Mouse (Mus musculus): ENCODE data around the gene 9530053A07Rik. TPM values are rescaled to one million over a fixed set of nuclear protein-coding genes. Genes with fewer than 3 reads are reported as not detected.
"Not testable (repeated sequence)": the region's sequence is repeated elsewhere in the genome, so short reads cannot be mapped to it uniquely, and the experiment has no call there.

9530053A07Rik gene
- polyA plus RNA-seq, 1 experiment from 2014 or later = 0.05 TPM

DNA sequence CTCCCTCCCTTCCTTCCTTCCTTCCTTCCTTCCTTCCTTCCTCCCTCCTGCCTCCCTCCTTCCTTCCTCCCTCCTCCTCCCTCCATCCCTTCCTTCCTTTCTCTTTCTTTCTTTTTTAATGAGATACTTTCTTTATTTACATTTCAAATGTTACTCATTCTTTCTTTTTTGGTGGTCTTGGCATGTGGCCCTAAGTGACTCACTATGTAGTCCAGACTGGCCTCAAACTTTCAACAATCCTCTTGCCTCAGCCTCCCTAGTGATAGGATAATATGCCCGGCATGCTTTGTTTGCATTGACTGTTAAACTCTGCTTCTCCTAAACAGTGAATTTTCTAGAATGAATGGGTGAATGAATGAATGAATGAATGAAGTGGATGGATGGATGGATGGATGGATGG lies 20.6 kb downstream of the 9530053A07Rik start:
- Histone ChIP-seq H3K4me3 (replicated peaks) (no peak overlapping the region), H3K9ac (replicated peaks) (no peak overlapping the region), H3K4me1 (replicated peaks) (0 out of 2 replicates have a peak, but pooled peaks cover 4% of the 10 kb centered on the region), H3K9me3 (no peaks in the 10 kb centered on the region), H3K36me3 (no peaks in the 10 kb centered on the region), H3K27me3 (peaks cover 3% of the 10 kb centered on the region; the same call in 1 of the 2 replicates), H3K4me2 (replicated peaks) (no peak overlapping the region), H3K27ac (no peak overlapping the region)
- WGBS = 92% methylated on average over 1 of the region's 1 CpGs
- ATAC-seq = no peak

DNA sequence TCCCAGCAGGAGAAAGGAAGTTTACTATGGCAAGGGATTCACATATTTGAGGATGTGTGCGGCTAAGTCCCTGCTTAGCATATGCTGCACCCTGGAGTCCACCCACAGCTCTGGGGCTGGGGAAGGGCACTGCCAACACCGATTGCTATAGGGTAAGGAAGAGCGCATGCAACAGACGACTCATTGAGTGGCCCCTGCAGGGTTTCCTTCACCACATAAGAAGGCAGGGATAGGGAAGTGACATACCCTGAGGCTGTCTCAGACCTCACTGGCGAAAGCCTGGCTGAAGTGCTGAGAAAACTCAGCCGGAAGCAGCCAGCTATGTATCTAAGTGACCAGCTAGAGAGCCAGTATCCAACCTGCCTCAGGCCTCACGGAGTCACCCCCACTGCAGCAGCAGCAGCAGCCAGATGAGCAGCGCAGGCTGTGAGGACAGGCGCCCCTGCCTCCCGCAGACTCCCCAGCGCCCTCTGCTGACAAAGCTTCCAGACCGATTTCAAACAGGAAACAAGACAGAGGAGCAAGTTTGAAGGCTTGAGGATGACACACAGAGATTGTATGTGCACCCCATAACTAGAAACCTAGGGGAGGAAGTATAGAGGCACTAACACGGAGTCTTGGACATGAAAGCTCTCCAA lies 22.4 kb downstream of the 9530053A07Rik start:
- peak; percentile 34; the same call in 1 of the 2 replicates for ATAC-seq
- Histone ChIP-seq H3K27ac (no peak overlapping the region), H3K36me3 (no peaks in the 10 kb centered on the region), H3K4me2 (replicated peaks) (no peak overlapping the region), H3K4me3 (replicated peaks) (no peak overlapping the region), H3K4me1 (replicated peaks) (0 out of 2 replicates have a peak, but pooled peaks cover 4% of the 10 kb centered on the region), H3K9ac (replicated peaks) (peak overlapping the region; percentile 32), H3K9me3 (no peaks in the 10 kb centered on the region), H3K27me3 (peaks cover 3% of the 10 kb centered on the region)
- WGBS = 20% methylated on average over 13 of the region's 13 CpGs

DNA sequence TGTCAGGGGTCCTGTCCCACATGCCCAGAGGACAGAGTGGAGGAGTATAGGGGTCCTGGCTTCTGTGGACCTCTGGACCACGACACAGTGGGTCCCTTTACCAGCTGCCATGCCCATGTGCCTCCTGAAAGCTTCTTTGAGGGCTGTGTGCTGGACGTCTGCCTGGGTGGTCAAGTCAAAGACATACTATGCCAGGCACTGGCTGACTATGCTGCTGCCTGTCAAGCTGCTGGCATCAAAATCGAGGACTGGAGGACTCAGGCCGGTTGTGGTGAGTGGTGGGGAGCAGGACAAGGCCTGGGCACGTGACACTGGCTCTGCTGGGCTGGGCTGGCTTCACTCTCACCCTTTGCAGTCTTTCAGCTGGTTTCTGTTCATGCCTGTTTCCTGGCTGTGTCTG lies 24.3 kb downstream of the 9530053A07Rik start:
- H3K36me3 ChIP-seq; H3K27me3 ChIP-seq; H3K9ac ChIP-seq (replicated peaks); H3K4me3 ChIP-seq (replicated peaks); H3K4me1 ChIP-seq (replicated peaks); H3K27ac ChIP-seq; H3K9me3 ChIP-seq; ATAC-seq; H3K4me2 ChIP-seq (replicated peaks): not testable (repeated sequence)
- WGBS = 50% methylated on average over 5 of the region's 5 CpGs

DNA sequence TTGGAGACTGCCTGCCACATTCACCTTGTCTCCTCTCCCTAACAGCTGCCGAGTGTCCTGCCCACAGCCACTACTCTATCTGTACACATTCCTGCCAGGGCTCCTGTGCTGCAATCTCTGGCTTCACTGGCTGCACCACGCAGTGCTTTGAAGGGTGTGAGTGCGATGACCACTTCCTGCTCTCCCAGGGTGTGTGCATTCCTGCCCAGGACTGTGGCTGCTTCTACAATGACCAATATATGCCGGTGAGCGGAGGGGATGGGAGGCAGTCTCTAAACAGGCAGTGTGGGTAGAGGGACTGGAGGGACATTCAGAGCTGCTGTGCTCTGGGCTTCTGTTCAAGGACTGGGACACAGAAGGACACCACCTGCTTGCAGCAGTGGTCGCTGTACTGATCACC lies 30.0 kb downstream of the 9530053A07Rik start:
- no peak for ATAC-seq
- Histone ChIP-seq H3K27me3 (no peaks in the 10 kb centered on the region; the same call in 1 of the 2 replicates), H3K9ac (replicated peaks) (peak overlapping the region; percentile 36; the same call in 1 of the 2 replicates), H3K4me1 (replicated peaks) (no peaks in the 10 kb centered on the region), H3K27ac (no peak overlapping the region), H3K4me3 (replicated peaks) (no peak overlapping the region), H3K36me3 (no peaks in the 10 kb centered on the region), H3K4me2 (replicated peaks) (no peak overlapping the region), H3K9me3 (no peaks in the 10 kb centered on the region)
- 77% methylated on average over 6 of the region's 6 CpGs for whole genome bisulfite sequencing

DNA sequence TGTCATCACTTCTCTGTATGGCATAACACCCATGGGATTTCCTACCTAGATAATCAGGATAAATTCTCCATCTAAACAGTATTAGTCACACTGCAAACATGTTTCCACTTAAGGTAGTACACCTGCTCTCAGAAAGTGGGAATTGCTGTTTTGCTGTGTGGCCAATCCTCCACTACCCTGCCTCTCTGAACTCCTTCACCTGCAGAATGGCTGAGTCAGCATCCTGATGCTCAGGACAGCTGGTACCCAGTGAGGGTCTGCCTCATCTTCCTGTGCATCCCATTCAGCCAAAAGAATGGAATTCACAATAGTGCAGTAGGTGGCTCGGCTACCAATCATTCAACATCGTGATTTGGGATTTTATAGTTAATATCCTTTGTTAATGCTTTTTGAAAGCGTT lies 30.6 kb downstream of the 9530053A07Rik start:
- WGBS = 75% methylated on average over 3 of the region's 3 CpGs
- ATAC-seq = no peak
- no peak overlapping the region for H3K4me2 ChIP-seq (replicated peaks)

DNA sequence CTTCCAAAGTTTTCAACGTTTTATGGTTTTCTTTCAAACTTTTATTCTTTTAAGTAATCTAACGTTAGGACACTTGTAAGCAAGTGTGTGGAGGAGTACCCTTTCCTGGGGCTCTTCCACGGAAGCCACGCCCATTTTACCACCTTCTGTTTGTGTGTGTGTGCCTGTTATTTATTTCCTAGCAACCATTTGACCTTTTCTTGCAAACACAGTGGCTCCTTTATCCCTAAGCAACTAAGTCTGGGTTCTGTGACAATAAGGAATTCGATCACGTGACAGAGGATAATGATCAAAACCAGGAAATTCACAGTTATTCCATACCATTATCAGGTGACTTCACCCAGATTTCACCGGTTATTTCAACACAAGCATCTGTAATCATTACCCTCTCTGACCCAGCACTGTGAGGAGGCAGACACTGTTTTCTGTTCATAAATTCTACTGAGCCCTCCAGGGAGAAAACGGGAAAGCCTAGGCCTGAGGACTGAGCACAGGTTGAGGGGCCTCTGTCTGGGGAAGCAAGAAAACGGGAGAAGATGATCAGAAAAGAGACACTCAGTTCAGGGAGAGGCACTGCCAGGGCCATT lies 32.0 kb downstream of the 9530053A07Rik start:
- Histone ChIP-seq H3K9me3 (no peaks in the 10 kb centered on the region; the same call in 1 of the 2 replicates), H3K4me1 (replicated peaks) (no peaks in the 10 kb centered on the region), H3K36me3 (no peaks in the 10 kb centered on the region), H3K9ac (replicated peaks) (no peak overlapping the region), H3K27ac (no peak overlapping the region), H3K4me2 (replicated peaks) (no peak overlapping the region), H3K27me3 (no peaks in the 10 kb centered on the region), H3K4me3 (replicated peaks) (no peak overlapping the region)
- no peak for ATAC-seq
- WGBS = 60% methylated on average over 9 of the region's 9 CpGs

More for the DNA sequence above, 30.6 kb downstream of the 9530053A07Rik start:
- H3K36me3 ChIP-seq = no peaks in the 10 kb centered on the region
- no peaks in the 10 kb centered on the region; the same call in 1 of the 2 replicates for H3K27me3 ChIP-seq
- H3K27ac ChIP-seq = no peak overlapping the region
- H3K4me1 ChIP-seq (replicated peaks) = no peaks in the 10 kb centered on the region
- no peak overlapping the region for H3K9ac ChIP-seq (replicated peaks)
- H3K4me3 ChIP-seq (replicated peaks) = no peak overlapping the region
- no peaks in the 10 kb centered on the region for H3K9me3 ChIP-seq

DNA sequence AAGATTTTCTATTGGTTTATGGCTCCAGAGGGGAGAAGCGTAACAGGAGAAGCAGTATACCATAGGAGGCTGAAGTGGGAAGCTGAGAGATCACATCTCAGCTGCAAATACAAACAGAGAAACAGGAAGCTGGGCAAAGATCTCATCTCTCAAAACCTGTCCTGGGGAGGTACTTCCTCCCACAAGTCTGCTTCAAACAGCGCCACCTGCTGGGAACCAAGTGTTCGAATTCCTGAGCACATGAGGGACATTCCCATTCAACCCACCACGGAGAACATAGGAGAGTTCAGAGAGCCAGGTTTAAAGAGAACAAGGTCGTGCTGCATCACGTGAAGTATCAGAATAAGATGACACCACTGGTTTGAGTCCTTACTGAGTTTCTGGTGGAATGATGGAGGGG lies 36.1 kb downstream of the 9530053A07Rik start:
- WGBS = 77% methylated on average over 6 of the region's 6 CpGs
- peaks cover 17% of the 10 kb centered on the region for H3K4me1 ChIP-seq (replicated peaks)
- H3K27me3 ChIP-seq = no peaks in the 10 kb centered on the region
- H3K36me3 ChIP-seq = no peaks in the 10 kb centered on the region
- no peak overlapping the region for H3K27ac ChIP-seq
- ATAC-seq = no peak
- no peak overlapping the region for H3K4me2 ChIP-seq (replicated peaks)
- no peak overlapping the region for H3K9ac ChIP-seq (replicated peaks)
- no peak overlapping the region for H3K4me3 ChIP-seq (replicated peaks)
- no peaks in the 10 kb centered on the region; the same call in 1 of the 2 replicates for H3K9me3 ChIP-seq

DNA sequence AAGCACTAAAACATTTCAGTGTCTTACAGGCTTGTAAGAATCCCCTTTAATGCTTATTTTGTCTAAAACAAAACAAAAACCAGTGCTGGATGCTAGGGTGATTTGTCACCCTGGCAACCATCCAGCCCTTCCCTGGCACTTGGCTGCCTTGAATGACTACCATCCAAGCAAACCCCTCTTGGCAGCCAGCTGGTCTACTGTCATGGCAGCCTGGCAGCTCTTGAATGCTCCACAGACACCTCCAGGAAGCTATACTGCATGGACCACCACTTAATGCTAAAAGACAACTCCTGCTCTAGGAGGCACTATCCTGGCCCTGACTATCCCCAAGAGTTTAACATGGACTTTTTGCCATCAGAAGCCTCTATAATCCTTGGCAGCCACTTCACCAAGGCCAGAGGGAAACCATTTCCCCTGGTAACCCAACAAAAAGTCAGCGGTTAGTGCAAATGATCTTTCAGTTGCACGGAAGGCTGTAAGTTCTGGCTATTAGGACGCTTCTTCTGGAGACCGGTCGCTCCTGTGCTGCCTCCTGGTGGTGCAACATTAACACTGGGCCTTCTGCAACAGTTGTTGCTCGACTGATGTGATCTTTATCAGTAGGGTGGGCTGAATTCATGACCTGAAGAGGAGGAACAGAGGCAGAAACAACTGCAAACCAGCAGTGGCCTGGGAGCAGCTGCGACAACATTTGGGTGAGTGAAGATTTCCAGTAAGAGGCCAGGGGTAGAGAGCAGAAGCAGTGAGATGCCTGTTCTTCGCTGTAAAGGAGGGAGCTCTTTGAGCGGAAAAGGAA lies 39.3 kb downstream of the 9530053A07Rik start:
- Histone ChIP-seq H3K4me2 (replicated peaks) (peak overlapping the region; percentile 99), H3K27ac (peak overlapping the region; percentile 76), H3K4me3 (replicated peaks) (peak overlapping the region; percentile 89), H3K4me1 (replicated peaks) (peaks cover 33% of the 10 kb centered on the region), H3K36me3 (no peaks in the 10 kb centered on the region), H3K27me3 (no peaks in the 10 kb centered on the region), H3K9ac (replicated peaks) (peak overlapping the region; percentile 89), H3K9me3 (no peaks in the 10 kb centered on the region; the same call in 1 of the 2 replicates)
- peak; percentile 8; the same call in 1 of the 2 replicates for ATAC-seq
- WGBS = 12% methylated on average over 9 of the region's 9 CpGs

DNA sequence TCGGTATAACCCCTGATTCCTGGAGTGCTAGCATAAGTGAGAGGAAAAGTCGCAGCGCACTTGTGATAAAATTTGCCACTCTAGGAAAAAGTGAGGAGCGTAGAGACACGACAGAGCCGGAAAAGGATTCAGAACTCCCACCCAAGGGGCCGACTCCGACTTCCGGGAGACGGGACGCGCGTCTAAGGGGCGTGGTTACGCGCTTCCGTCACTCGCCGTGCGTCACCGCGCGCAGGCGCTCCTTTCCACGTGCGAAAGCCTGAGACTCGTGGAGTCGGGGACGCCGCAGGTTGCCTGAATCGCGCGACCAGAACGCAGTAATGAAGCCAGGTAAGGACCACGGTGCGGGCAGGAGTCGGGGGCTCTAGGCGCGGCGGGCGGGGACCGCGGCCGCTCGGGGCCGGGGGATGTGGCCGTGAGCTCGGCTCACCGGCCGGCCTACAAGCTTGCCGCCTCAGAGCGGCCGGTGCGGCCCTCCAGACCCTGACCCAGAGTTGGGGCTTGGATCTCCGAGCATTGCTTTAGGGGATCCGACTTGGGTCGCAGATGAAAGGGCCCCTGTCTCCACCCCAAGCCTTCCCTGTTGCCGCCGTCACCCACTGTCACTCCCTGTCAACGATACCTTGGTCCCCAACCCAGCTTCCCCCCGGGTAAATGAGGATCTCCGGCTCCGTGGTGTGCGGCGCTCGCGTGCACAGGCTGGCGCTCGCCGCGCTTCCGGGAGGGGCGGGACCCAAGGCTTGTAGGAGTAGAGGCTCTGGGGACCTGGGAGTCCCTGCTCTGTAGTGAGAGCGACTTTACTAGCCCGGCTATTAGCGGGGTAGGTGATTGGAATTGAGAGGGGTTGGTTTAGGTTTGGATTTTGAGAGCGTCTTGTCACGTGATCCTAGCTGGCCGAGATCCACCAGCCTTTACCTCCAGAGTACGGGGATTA lies 40.5 kb downstream of the 9530053A07Rik start, which contains the start of gene Fbl:
Gene Fbl, plus strand, starts transcription at position 222 of the 934 bp plus-strand sequence.
- Histone ChIP-seq H3K36me3 (peaks cover 2% of the 10 kb centered on the region; the same call in 1 of the 2 replicates), H3K4me3 (replicated peaks) (peak within 1 kb of the TSS; percentile 89), H3K4me1 (replicated peaks) (peaks cover 33% of the 10 kb centered on the region), H3K9me3 (no peaks in the 10 kb centered on the region; the same call in 1 of the 2 replicates), H3K9ac (replicated peaks) (peak within 1 kb of the TSS; percentile 89), H3K27me3 (no peaks in the 10 kb centered on the region), H3K27ac (peak within 1 kb of the TSS; percentile 81), H3K4me2 (replicated peaks) (peak within 1 kb of the TSS; percentile 99)
- peak; percentile 91 for ATAC-seq
- WGBS = under 1% methylated on average over 80 of the region's 80 CpGs

DNA sequence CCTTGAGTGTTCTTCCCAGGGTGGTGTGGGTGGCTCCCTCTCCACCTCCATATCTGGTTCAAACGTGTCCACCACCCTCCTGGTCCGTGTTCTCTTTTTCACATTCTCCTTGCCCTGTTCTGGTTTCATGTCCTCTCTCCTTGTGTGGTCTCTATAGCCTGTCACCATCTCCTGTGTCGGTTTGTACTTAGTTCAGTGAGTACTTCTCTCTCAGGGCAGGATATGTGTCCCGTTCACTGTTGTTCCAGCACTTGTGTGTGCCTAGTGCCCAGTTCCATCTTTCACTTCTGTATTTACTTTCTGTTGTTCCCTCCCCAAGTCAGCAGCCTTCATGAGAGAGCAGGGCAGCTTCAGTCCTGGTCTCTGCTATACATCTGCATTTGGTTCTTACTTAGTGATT lies 46.1 kb downstream of the 9530053A07Rik start:
- Histone ChIP-seq H3K9ac (replicated peaks) (no peak overlapping the region), H3K27me3 (no peaks in the 10 kb centered on the region), H3K4me1 (replicated peaks) (peaks cover 17% of the 10 kb centered on the region), H3K4me2 (replicated peaks) (no peak overlapping the region), H3K9me3 (no peaks in the 10 kb centered on the region), H3K27ac (no peak overlapping the region), H3K4me3 (replicated peaks) (no peak overlapping the region), H3K36me3 (peaks cover 39% of the 10 kb centered on the region)
- ATAC-seq = no peak
- WGBS = 89% methylated on average over 4 of the region's 4 CpGs

DNA sequence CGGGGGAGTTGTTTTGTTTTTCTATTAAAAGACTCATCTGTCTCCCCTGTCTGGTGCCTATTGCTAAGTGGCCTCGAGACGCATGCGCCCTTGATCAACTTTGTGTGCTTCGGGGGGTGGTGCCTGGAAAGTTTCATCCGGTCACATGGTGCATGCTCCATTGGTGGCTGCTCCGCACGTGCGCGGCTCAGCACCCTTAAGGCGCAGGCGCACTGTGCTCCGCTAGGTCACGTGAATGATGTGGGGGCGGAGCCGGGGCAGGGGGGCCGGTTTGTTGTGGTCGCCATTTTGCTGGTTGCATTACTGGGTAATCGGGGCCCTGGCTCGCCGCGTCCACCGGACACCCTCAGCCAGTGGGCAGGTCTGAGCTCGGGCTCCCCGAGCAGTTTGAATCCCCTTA lies 50.0 kb downstream of the 9530053A07Rik start, which contains the start of gene Dyrk1b:
Gene Dyrk1b, plus strand, starts transcription at position 242 of the 400 bp plus-strand sequence.
- WGBS = 0% methylated on average over 25 of the region's 25 CpGs
- Histone ChIP-seq H3K4me3 (replicated peaks) (peak within 1 kb of the TSS; percentile 95), H3K9ac (replicated peaks) (peak within 1 kb of the TSS; percentile 96), H3K9me3 (no peaks in the 10 kb centered on the region), H3K36me3 (peaks cover 70% of the 10 kb centered on the region), H3K27ac (peak within 1 kb of the TSS; percentile 97), H3K4me1 (replicated peaks) (peaks cover 14% of the 10 kb centered on the region), H3K4me2 (replicated peaks) (peak within 1 kb of the TSS; percentile 86), H3K27me3 (no peaks in the 10 kb centered on the region)
- ATAC-seq = peak; percentile 86
